Mouse (Mus musculus): ENCODE results near the gene Olfr384. TPM values are rescaled to one million over a fixed set of nuclear protein-coding genes. Genes with fewer than 3 reads are reported as not detected.
"Not testable (repeated sequence)": the region's sequence is repeated elsewhere in the genome, so short reads cannot be mapped to it uniquely, and the experiment has no call there.

Olfr384 gene
- not detected in 3 replicates for total RNA-seq (2017)

- no peak for ATAC-seq (replicated peaks; ENCODE audit: insufficient number of reproducible peaks, low FRiP score, low TSS enrichment, poor library complexity, severe bottlenecking)
Observed at GRCm38 (mm10) chr11:73598294-73598693, at the start of gene Olfr384. Olfr384 (plus strand) TSS chr11:73598594.

GRCm38 (mm10) chr11:73579871-73580270, 18.5 kb upstream of the Olfr384 start:
- ATAC-seq (replicated peaks; ENCODE audit: insufficient number of reproducible peaks, low FRiP score, low TSS enrichment, poor library complexity, severe bottlenecking) = no peak

- ATAC-seq (replicated peaks; ENCODE audit: insufficient number of reproducible peaks, low FRiP score, low TSS enrichment, poor library complexity, severe bottlenecking) = not testable (repeated sequence)
Observed at GRCm38 (mm10) chr11:73583188-73583587, 15.2 kb upstream of the Olfr384 start.

- ATAC-seq (replicated peaks; ENCODE audit: insufficient number of reproducible peaks, low FRiP score, low TSS enrichment, poor library complexity, severe bottlenecking) = no peak
Observed at GRCm38 (mm10) chr11:73592908-73593307, 5.5 kb upstream of the Olfr384 start, which contains the start of gene Olfr385. Olfr385 (minus strand) TSS chr11:73593008.

Other genes starting within 250 kb of the Olfr384 start
- not detected in 3 replicates for gene Olfr20, start 247.8 kb upstream of the Olfr384 start, total RNA-seq (2017)
- not detected in 3 replicates for gene Olfr376, start 227.3 kb upstream of the Olfr384 start, total RNA-seq (2017)
- gene Olfr1, start 199.0 kb upstream of the Olfr384 start, total RNA-seq (2017) = not detected in 3 replicates
- gene Olfr378, start 170.1 kb upstream of the Olfr384 start, total RNA-seq (2017) = not detected in 3 replicates
- not detected in 3 replicates for gene Olfr380, start 141.1 kb upstream of the Olfr384 start, total RNA-seq (2017)
- gene Olfr381, start 107.0 kb upstream of the Olfr384 start, total RNA-seq (2017) = not detected in 3 replicates
- gene Olfr382, start 81.4 kb upstream of the Olfr384 start, total RNA-seq (2017) = not detected in 3 replicates
- not detected in 3 replicates for gene Olfr385, start 5.6 kb upstream of the Olfr384 start, total RNA-seq (2017)
- gene Zfp735, start 90.2 kb downstream of the Olfr384 start, total RNA-seq (2017) = not detected in 3 replicates
- gene Olfr389, start 182.1 kb downstream of the Olfr384 start, total RNA-seq (2017) = not detected in 3 replicates
- gene Olfr390, start 184.4 kb downstream of the Olfr384 start, total RNA-seq (2017) = not detected in 3 replicates
- gene Olfr391-ps, start 204.5 kb downstream of the Olfr384 start, total RNA-seq (2017) = not detected in 3 replicates
- gene Olfr392, start 218.5 kb downstream of the Olfr384 start, total RNA-seq (2017) = not detected in 3 replicates